Mouse (Mus musculus) cerebellum, adult 2 months (tissue): ENCODE results near the gene Miga1.

Experiments used
- CTCF ChIP-seq: fragments of 200-500 bp; IDR thresholded peaks from 2 replicates; pipeline ENCODE4 v1.5.1; 2011; ENCODE audit warnings: low read depth, mild to moderate bottlenecking, control low read depth, low read length, moderate library complexity, borderline replicate concordance; ENCODE audit not compliant: insufficient read depth
- POLR2A ChIP-seq: fragments of 200-500 bp; IDR thresholded peaks from 2 replicates; pipeline ENCODE4 v1.6.1; 2011; ENCODE audit warnings: low read length, control low read depth, borderline replicate concordance; ENCODE audit not compliant: insufficient read depth

- TF ChIP-seq CTCF (no peak), POLR2A (no peak)
Measured at GRCm38 (mm10) chr3:152271071-152271710, 69.0 kb downstream of the Miga1 start.
